Mouse (Mus musculus): ENCODE measurements around the gene Cyp2a22. TPM values are rescaled to one million over a fixed set of nuclear protein-coding genes. Genes with fewer than 3 reads are reported as not detected.
"Not testable (repeated sequence)": the region's sequence is repeated elsewhere in the genome, so short reads cannot be mapped to it uniquely, and the experiment has no call there.

Gene Cyp2a22
- polyA plus RNA-seq (2014; fragmentation: Nextera tagmentation; extraction: Ambion mirVana), result not detected in 2 replicates

- no peak for ATAC-seq (ENCODE audit: low FRiP score, low TSS enrichment)
- 43% methylated on average over 1 of the region's 4 CpGs for WGBS
- H3K4me1 ChIP-seq (ENCODE audit: control insufficient read depth, insufficient read depth, low read length), result no peaks in the 10 kb centered on the region
These were observed at the start of gene Cyp2a22 for GRCm38 (mm10) chr7:26939262-26939661. Gene Cyp2a22, minus strand, starts transcription at chr7:26939384.

GRCm38 (mm10) chr7:26983151-26983550, 44.0 kb upstream of the Cyp2a22 start:
- ATAC-seq (ENCODE audit: low FRiP score, low TSS enrichment); H3K4me2 ChIP-seq (replicated peaks; ENCODE audit: low read depth, low read length); H3K4me3 ChIP-seq (ENCODE audit: low read length); H3K4me1 ChIP-seq (ENCODE audit: control insufficient read depth, insufficient read depth, low read length); H3K27me3 ChIP-seq (ENCODE audit: control insufficient read depth, insufficient read depth, low read length); H3K27ac ChIP-seq (ENCODE audit: low read depth, low read length); H3K36me3 ChIP-seq (ENCODE audit: control insufficient read depth, insufficient read depth, low read length); H3K9ac ChIP-seq (ENCODE audit: low read depth, low read length); H3K9me3 ChIP-seq (ENCODE audit: control insufficient read depth, low read length): not testable (repeated sequence)
- WGBS, result 18% methylated on average over 1 of the region's 1 CpGs

More at GRCm38 (mm10) chr7:26939262-26939661, at the start of gene Cyp2a22:
- Histone ChIP-seq H3K36me3 (ENCODE audit: control insufficient read depth, insufficient read depth, low read length) (no peaks in the 10 kb centered on the region), H3K27ac (ENCODE audit: low read depth, low read length) (no peak within 1 kb of the TSS), H3K4me2 (replicated peaks; ENCODE audit: low read depth, low read length) (no peak within 1 kb of the TSS), H3K9ac (ENCODE audit: low read depth, low read length) (no peak within 1 kb of the TSS), H3K9me3 (ENCODE audit: control insufficient read depth, low read length) (no peaks in the 10 kb centered on the region), H3K27me3 (ENCODE audit: control insufficient read depth, insufficient read depth, low read length) (no peaks in the 10 kb centered on the region), H3K4me3 (ENCODE audit: low read length) (no peak within 1 kb of the TSS)

DNA sequence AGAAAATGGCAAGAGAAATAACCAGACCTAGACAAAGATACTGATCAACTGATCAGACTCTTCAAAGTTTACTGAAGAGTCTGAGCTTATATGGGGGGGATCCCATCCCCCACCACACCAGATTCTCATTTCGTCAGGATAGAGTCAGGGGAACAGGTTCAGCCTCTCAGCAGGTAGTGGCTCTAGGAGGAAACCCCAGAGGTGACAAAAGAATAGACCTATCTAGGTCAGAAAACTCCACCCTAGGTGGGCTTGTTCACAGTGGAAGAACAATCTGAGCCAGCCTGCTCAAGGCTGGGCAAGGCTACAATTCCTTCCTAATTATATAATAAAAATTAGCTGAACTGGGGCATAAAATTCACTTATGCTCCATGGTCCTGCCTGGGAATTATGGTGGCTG, 43.4 kb upstream of the Cyp2a22 start:
- Histone ChIP-seq H3K4me3 (ENCODE audit: low read length) (no peak overlapping the region), H3K9ac (ENCODE audit: low read depth, low read length) (no peak overlapping the region), H3K27ac (ENCODE audit: low read depth, low read length) (no peak overlapping the region), H3K4me2 (replicated peaks; ENCODE audit: low read depth, low read length) (no peak overlapping the region), H3K4me1 (ENCODE audit: control insufficient read depth, insufficient read depth, low read length) (no peaks in the 10 kb centered on the region), H3K27me3 (ENCODE audit: control insufficient read depth, insufficient read depth, low read length) (no peaks in the 10 kb centered on the region), H3K9me3 (ENCODE audit: control insufficient read depth, low read length) (no peaks in the 10 kb centered on the region), H3K36me3 (ENCODE audit: control insufficient read depth, insufficient read depth, low read length) (no peaks in the 10 kb centered on the region)
- 29% methylated on average over 1 of the region's 1 CpGs for WGBS
- no peak for ATAC-seq (ENCODE audit: low FRiP score, low TSS enrichment)

GRCm38 (mm10) chr7:26981937-26982336, 42.8 kb upstream of the Cyp2a22 start:
- H3K4me3 ChIP-seq (ENCODE audit: low read length); H3K9ac ChIP-seq (ENCODE audit: low read depth, low read length); H3K9me3 ChIP-seq (ENCODE audit: control insufficient read depth, low read length); H3K36me3 ChIP-seq (ENCODE audit: control insufficient read depth, insufficient read depth, low read length); H3K4me1 ChIP-seq (ENCODE audit: control insufficient read depth, insufficient read depth, low read length); H3K27ac ChIP-seq (ENCODE audit: low read depth, low read length); H3K27me3 ChIP-seq (ENCODE audit: control insufficient read depth, insufficient read depth, low read length); H3K4me2 ChIP-seq (replicated peaks; ENCODE audit: low read depth, low read length); ATAC-seq (ENCODE audit: low FRiP score, low TSS enrichment): not testable (repeated sequence)
- 66% methylated on average over 1 of the region's 1 CpGs for WGBS

GRCm38 (mm10) chr7:26981464-26981863, 42.3 kb upstream of the Cyp2a22 start:
- not testable (repeated sequence) for H3K9ac ChIP-seq (ENCODE audit: low read depth, low read length); H3K4me2 ChIP-seq (replicated peaks; ENCODE audit: low read depth, low read length); H3K9me3 ChIP-seq (ENCODE audit: control insufficient read depth, low read length); H3K4me3 ChIP-seq (ENCODE audit: low read length); H3K27me3 ChIP-seq (ENCODE audit: control insufficient read depth, insufficient read depth, low read length); H3K4me1 ChIP-seq (ENCODE audit: control insufficient read depth, insufficient read depth, low read length); ATAC-seq (ENCODE audit: low FRiP score, low TSS enrichment); H3K27ac ChIP-seq (ENCODE audit: low read depth, low read length); H3K36me3 ChIP-seq (ENCODE audit: control insufficient read depth, insufficient read depth, low read length)
- WGBS, result 79% methylated on average over 2 of the region's 2 CpGs

DNA sequence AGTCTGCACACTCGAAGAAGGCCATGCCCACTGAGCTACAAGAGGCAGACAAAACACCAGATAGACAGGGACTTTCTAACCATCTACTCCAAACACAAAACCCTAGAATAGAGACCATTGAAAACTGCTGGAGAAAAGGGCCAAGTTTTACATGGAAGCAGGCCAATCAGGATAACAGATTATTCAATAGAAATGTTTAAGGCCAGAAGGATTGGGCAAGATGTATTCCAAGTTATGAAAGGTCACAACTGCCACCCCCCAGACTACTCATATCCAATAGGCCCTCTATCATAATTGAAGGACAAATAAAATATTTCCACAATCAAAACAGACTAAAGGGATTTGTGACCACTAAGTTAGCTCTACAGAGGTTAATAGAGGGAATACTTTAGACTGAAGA, 23.2 kb upstream of the Cyp2a22 start:
- H3K36me3 ChIP-seq (ENCODE audit: control insufficient read depth, insufficient read depth, low read length); H3K9me3 ChIP-seq (ENCODE audit: control insufficient read depth, low read length); H3K9ac ChIP-seq (ENCODE audit: low read depth, low read length); H3K27ac ChIP-seq (ENCODE audit: low read depth, low read length); H3K4me3 ChIP-seq (ENCODE audit: low read length); H3K4me2 ChIP-seq (replicated peaks; ENCODE audit: low read depth, low read length); H3K27me3 ChIP-seq (ENCODE audit: control insufficient read depth, insufficient read depth, low read length); ATAC-seq (ENCODE audit: low FRiP score, low TSS enrichment); H3K4me1 ChIP-seq (ENCODE audit: control insufficient read depth, insufficient read depth, low read length): not testable (repeated sequence)
- 38% methylated on average over 1 of the region's 1 CpGs for WGBS

GRCm38 (mm10) chr7:26953306-26953705, 14.1 kb upstream of the Cyp2a22 start:
- no CpG with 5 or more reads among the region's 2 CpGs for WGBS

DNA sequence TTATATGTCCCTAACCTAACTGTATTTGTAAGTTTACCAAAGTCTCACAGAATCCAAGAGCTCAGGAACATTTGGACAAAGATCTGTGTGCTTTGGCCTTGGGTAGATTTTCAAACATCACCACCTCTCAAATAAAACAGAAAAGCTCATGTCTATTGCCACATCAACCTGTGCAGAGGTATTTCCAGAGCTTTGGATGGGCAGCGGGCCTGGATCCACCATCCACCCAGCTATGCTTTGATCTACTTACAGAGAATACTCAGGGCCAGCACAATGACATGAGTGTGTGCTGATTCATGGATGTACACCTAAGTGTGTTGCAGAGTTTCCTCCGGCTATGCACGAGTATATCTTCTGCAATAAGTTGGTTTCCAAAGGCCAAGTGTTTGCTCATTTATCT, 13.5 kb upstream of the Cyp2a22 start:
- not testable (repeated sequence) for H3K27ac ChIP-seq (ENCODE audit: low read depth, low read length)

More at GRCm38 (mm10) chr7:26953306-26953705, 14.1 kb upstream of the Cyp2a22 start:
- H3K4me1 ChIP-seq (ENCODE audit: control insufficient read depth, insufficient read depth, low read length); H3K4me3 ChIP-seq (ENCODE audit: low read length); ATAC-seq (ENCODE audit: low FRiP score, low TSS enrichment); H3K27me3 ChIP-seq (ENCODE audit: control insufficient read depth, insufficient read depth, low read length); H3K4me2 ChIP-seq (replicated peaks; ENCODE audit: low read depth, low read length); H3K9ac ChIP-seq (ENCODE audit: low read depth, low read length); H3K9me3 ChIP-seq (ENCODE audit: control insufficient read depth, low read length); H3K27ac ChIP-seq (ENCODE audit: low read depth, low read length); H3K36me3 ChIP-seq (ENCODE audit: control insufficient read depth, insufficient read depth, low read length): not testable (repeated sequence)

GRCm38 (mm10) chr7:26941320-26941925, 2.2 kb upstream of the Cyp2a22 start:
- ATAC-seq (ENCODE audit: low FRiP score, low TSS enrichment); H3K4me3 ChIP-seq (ENCODE audit: low read length); H3K9me3 ChIP-seq (ENCODE audit: control insufficient read depth, low read length); H3K27me3 ChIP-seq (ENCODE audit: control insufficient read depth, insufficient read depth, low read length); H3K9ac ChIP-seq (ENCODE audit: low read depth, low read length); H3K4me2 ChIP-seq (replicated peaks; ENCODE audit: low read depth, low read length); H3K27ac ChIP-seq (ENCODE audit: low read depth, low read length); H3K4me1 ChIP-seq (ENCODE audit: control insufficient read depth, insufficient read depth, low read length); H3K36me3 ChIP-seq (ENCODE audit: control insufficient read depth, insufficient read depth, low read length): not testable (repeated sequence)
- WGBS, result no CpG with 5 or more reads among the region's 2 CpGs

More for the DNA sequence above, 13.5 kb upstream of the Cyp2a22 start:
- not testable (repeated sequence) for H3K4me2 ChIP-seq (replicated peaks; ENCODE audit: low read depth, low read length); H3K9me3 ChIP-seq (ENCODE audit: control insufficient read depth, low read length); H3K9ac ChIP-seq (ENCODE audit: low read depth, low read length); H3K36me3 ChIP-seq (ENCODE audit: control insufficient read depth, insufficient read depth, low read length); H3K4me3 ChIP-seq (ENCODE audit: low read length); H3K4me1 ChIP-seq (ENCODE audit: control insufficient read depth, insufficient read depth, low read length); ATAC-seq (ENCODE audit: low FRiP score, low TSS enrichment); H3K27me3 ChIP-seq (ENCODE audit: control insufficient read depth, insufficient read depth, low read length)
- WGBS, result 87% methylated on average over 3 of the region's 3 CpGs
